Mouse (Mus musculus): ENCODE data around the gene Dxo. TPM values are rescaled to one million over a fixed set of nuclear protein-coding genes. Genes with fewer than 3 reads are reported as not detected.
A peak's percentile ranks its signal among the peaks of the same experiment; 100 is the strongest.
"Not testable (repeated sequence)": the region's sequence is repeated elsewhere in the genome, so short reads cannot be mapped to it uniquely, and the experiment has no call there.

The Dxo gene
- 10 to 100 TPM; 21.4 to 23.0 TPM for total RNA-seq (2021)

GRCm38 (mm10) chr17:34836856-34837221 is at the start of gene Dxo, which contains the start of gene Stk19:
Gene Dxo, plus strand, starts transcription at chr17:34837019.
Gene Stk19, minus strand, starts transcription at chr17:34836945.
- peak; percentile 97 for DNase-seq

DNA sequence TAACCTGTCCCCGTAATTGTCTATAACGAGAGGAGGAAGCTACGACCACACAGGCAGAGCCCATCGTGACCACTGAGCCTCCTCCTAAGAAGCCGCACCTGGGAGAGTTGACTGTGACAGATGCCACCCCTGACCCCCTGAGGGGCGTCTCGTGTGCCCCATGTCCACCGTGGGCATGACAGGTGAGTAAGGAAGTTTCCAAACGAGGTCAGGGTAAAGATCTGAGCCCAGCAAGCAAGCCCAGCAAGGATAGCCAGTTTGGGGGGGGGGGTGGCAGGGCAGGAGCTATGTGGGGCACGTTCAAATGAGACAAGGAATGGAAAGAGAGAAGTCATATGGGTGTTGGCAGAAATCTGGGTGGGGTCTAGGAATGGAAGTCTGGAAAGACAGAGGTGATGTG is 41.8 kb upstream of the Dxo start:
- peak; percentile 1 for DNase-seq

GRCm38 (mm10) chr17:34795633-34796032 is 41.2 kb upstream of the Dxo start:
- DNase-seq, result peak; percentile 72

- DNase-seq, result peak; percentile 2
These were observed 40.3 kb upstream of the Dxo start for GRCm38 (mm10) chr17:34796311-34797140.

GRCm38 (mm10) chr17:34797211-34797995 is 39.4 kb upstream of the Dxo start:
- not testable (repeated sequence) for DNase-seq

DNA sequence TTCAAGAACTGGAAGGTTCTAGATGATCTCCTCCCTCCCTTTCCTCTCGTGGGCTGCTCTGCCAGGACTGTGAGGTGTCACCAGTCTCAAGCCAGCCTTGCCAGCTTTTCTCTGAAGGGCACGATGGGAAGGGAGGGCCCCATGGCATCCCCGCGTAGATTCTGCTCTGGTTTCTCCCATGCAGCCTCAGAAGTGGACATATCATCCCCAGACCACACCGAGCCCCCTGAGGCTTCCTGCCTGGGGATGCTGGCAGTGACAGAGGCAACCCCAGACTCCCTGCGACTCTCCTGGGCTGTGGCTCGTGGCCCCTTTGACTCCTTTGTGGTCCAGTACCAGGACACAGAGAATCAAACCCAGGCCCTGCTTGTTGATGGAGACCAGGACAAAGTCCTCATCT is 38.7 kb upstream of the Dxo start:
- DNase-seq, result not testable (repeated sequence)

- DNase-seq, result no peak
These were observed 37.8 kb upstream of the Dxo start for GRCm38 (mm10) chr17:34798866-34799530.

DNA sequence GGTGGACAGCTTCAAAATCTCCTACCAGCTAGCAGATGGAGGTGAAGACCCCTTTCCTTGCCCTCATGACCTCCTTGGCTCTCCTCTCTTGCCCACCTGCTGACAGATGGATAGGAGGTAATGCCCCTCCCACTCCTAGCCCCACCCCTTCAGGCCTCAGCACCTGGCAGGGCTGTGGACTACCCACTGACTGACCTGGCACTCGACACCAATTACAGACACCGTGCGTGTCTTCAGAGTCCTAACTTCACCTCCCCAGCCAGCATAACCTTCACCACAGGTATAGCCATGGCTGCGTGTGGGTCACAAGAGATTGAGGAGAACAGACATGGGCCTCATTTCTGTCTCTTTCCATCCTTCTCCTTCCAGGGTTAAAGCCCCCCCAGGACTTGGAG is 37.3 kb upstream of the Dxo start:
- DNase-seq, result no peak

GRCm38 (mm10) chr17:34800781-34801305 is 36.0 kb upstream of the Dxo start:
- DNase-seq, result not testable (repeated sequence)

GRCm38 (mm10) chr17:34802756-34803155 is 34.1 kb upstream of the Dxo start:
- not testable (repeated sequence) for DNase-seq

GRCm38 (mm10) chr17:34803367-34803766 is 33.5 kb upstream of the Dxo start:
- not testable (repeated sequence) for DNase-seq

- DNase-seq, result not testable (repeated sequence)
These were observed 32.5 kb upstream of the Dxo start, which contains the start of gene Cyp21a1 for GRCm38 (mm10) chr17:34804301-34804700. Gene Cyp21a1, minus strand, starts transcription at chr17:34804561.

DNA sequence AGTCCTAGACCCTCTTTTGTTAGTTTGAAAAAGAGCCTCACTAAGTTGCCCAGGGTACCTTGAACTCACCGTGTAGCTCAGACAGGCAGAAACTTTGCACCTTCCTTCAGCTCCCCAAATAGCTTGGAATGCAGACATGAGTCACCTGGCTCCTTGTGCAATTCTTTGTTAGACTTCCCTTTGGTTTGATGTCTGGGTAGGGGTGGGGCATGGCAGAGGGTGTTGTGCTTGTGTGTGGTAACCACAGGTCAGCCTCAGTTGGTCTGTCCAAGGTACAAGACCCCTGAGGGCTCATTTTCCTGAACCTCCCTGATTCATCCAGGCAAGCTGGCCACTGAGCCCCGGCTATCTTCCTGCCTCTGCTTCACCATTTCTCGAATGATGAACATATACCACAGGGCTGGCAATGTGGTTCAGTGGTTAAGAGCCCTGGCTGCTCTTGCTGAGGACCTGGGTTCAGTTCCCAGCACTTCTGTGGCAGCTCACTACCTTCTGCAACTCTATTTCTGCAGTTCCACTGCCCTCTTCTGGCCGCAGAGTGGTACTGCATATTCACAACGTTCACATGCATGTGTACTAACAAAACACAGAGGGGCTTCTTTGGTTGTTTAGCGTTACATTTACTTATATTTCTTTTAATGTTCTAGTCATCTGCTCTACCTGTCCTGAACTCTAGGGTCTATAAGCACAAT is 31.8 kb upstream of the Dxo start:
- DNase-seq, result no peak

DNA sequence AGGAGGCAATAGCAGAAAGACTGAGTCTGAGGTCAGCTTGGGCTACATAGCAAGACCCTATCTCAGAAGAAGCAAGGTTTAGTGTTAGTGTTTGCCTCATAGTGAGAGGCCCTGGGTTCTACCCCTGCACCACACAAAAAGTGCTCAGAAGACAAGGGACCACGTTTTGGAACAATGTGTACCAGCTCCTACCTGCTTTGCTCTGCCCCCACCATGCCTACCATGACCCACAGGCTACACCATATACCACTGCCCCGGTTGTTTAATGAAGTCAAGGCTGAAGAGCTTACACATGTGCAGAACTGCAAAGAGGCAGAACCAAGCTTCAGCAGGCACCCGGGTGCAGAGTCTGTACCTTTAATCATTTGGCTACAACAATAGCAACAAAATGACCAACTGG is 29.6 kb upstream of the Dxo start:
- DNase-seq, result no peak

GRCm38 (mm10) chr17:34808599-34809205 is 28.1 kb upstream of the Dxo start:
- DNase-seq, result no peak

DNA sequence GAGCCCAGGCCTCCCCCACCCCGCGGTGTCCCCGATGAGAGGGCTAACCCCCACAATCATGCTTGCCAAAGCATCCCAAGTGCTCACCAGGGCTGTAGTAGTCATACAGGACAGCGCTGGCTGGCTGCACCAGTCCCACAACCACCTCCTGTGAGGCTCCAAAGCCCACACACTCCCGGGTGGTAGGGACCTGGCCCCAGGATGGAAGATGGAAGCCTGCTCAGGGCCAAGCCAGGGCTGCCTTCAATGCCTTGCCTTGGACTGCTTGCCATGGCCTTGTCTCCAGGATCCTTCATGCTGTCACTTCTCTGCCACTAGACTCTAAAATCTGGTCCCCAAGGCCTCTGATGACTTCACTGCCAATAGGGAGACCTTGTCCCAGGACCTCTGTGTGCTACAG is 26.4 kb upstream of the Dxo start:
- DNase-seq, result not testable (repeated sequence)

DNA sequence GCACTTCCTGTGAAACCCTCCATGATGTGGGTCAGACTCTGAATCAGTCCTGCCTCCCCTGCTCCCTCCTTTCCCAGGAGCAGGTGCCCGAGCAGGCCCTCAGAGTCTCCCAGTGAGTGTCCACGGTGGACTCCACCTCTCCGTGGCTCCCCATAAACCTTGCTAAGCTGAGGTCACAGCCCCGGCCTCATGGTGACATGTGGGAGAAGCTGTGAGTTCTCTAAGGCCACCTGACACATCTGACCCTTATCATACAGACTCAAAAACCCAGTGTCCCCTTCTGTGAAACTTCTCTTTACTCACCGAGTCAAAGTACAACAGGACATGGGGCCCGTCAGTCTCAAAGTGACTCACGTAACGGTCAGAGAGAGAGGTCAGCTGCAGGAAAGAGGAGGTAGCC is 26.0 kb upstream of the Dxo start:
- DNase-seq, result not testable (repeated sequence)

GRCm38 (mm10) chr17:34811275-34811674 is 25.5 kb upstream of the Dxo start:
- DNase-seq, result no peak

- peak; percentile 43 for DNase-seq
These were observed 23.1 kb upstream of the Dxo start for GRCm38 (mm10) chr17:34813747-34814146.

- DNase-seq, result no peak
These were observed 21.9 kb upstream of the Dxo start for GRCm38 (mm10) chr17:34814818-34815370.

DNA sequence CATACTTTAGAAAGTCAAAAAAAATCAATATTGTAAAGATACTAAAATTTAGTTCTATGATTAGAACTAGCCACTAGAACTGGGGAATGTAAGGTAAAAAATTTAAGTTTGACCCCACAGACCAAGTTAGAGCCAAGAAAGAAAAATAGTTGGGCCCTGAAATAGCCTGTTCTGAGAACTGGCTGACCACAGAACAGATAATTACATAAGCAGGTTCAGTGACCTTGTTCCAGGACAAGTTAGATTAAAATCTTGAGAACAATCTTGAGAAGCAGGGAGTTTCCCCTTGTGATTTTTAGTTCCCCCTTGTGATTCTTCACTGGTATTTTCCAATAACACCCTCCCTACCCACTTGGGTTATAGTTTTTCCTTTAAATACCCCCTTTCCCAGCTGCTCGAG is 6.0 kb upstream of the Dxo start:
- DNase-seq, result not testable (repeated sequence)

Measured in heart, postnatal 4 days (tissue).